Mouse (Mus musculus) thymus, adult 2 months (tissue): ENCODE measurements around the gene Cd99l2. TPM values are rescaled to one million over a fixed set of nuclear protein-coding genes. Genes with fewer than 3 reads are reported as not detected.

Experiments used
- DNase-seq: peaks from one replicate; pipeline ENCODE4 v3.0.0; 2021
- H3K27ac ChIP-seq: fragments of 200-500 bp; 2 replicates; pipeline ENCODE4 v1.5.1; 2012; ENCODE audit warnings: low read length, control low read depth; ENCODE audit not compliant: control insufficient read depth, insufficient read depth
- H3K27me3 ChIP-seq: fragments of 200-500 bp; 2 replicates; pipeline ENCODE4 v1.6.1; 2012; ENCODE audit warnings: mild to moderate bottlenecking, low read length, moderate library complexity, mixed read lengths; ENCODE audit not compliant: control insufficient read depth, insufficient read depth
- H3K36me3 ChIP-seq: fragments of 200-500 bp; 2 replicates; pipeline ENCODE4 v1.6.1; 2012; ENCODE audit warnings: mild to moderate bottlenecking, low read length, moderate library complexity; ENCODE audit not compliant: control insufficient read depth, insufficient read depth
- H3K4me1 ChIP-seq: fragments of 200-500 bp; replicated peaks from 2 replicates; pipeline ENCODE4 v1.6.1; 2012; ENCODE audit warnings: low read length; ENCODE audit not compliant: control insufficient read depth, insufficient read depth
- H3K4me3 ChIP-seq: fragments of 200-500 bp; 2 replicates; pipeline ENCODE4 v1.5.1; 2012; ENCODE audit warnings: mild to moderate bottlenecking, low read length, control low read depth, moderate library complexity; ENCODE audit not compliant: control insufficient read depth, insufficient read depth
- CTCF ChIP-seq: fragments of 200-500 bp; IDR thresholded peaks from 2 replicates; pipeline ENCODE4 v1.5.1; 2012; ENCODE audit warnings: mild to moderate bottlenecking, control low read depth, low read length, moderate library complexity, borderline replicate concordance; ENCODE audit not compliant: control insufficient read depth, poor library complexity, insufficient read depth; ENCODE audit errors: extremely low read depth
- POLR2A ChIP-seq: fragments of 200-500 bp; IDR thresholded peaks from 2 replicates; pipeline ENCODE4 v1.6.1; 2012; ENCODE audit warnings: mild to moderate bottlenecking, low read length, control low read depth, moderate library complexity; ENCODE audit not compliant: control insufficient read depth, poor library complexity, insufficient read depth; ENCODE audit errors: extremely low read depth
- WGBS: fragments of 180-500 bp; shearing (Covaris S2); methylation state at CpG from one replicate; pipeline ENCODE4 v1.1.7; 2018; 5-methylcytosine and 5-hydroxymethylcytosine counted together
- polyA plus RNA-seq: library from polyadenylated mRNA; depleted of rRNA; stranded (reverse); fragments of >200 nt; gene quantifications from 2 replicates; pipeline ENCODE4 v1.2.3, GENCODE M21; 2012; rRNA removed

Cd99l2 gene
- polyA plus RNA-seq, 1 experiment = 13.8 TPM

DNA sequence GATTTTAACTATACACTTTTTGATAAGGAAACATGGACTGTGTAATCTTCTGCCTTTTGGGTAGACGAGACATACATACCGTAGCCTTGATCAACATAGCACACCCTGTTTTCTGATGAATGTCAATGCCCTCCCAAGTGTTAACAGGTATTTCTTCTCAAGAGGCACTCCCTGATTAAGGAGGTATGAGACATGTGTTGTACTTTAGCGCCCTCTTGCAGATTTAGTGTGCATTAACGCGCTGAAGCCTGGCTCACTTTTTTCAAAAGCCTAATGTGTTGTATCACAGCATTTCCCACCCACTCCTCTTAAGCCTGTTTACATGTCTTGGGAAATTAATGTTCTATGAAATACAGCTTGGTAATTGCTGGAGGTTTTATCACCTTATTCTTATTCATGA lies 111.1 kb downstream of the Cd99l2 start:
- H3K36me3 ChIP-seq = no peaks in the 10 kb centered on the region
- DNase-seq = peak; percentile 29
- no peaks in the 10 kb centered on the region for H3K27me3 ChIP-seq
- H3K4me1 ChIP-seq = no peaks in the 10 kb centered on the region
- TF ChIP-seq POLR2A = no peak
- TF ChIP-seq CTCF = no peak
- WGBS = 64% methylated on average over 5 of the region's 5 CpGs
- no peak overlapping the region for H3K4me3 ChIP-seq
- no peak overlapping the region for H3K27ac ChIP-seq

DNA sequence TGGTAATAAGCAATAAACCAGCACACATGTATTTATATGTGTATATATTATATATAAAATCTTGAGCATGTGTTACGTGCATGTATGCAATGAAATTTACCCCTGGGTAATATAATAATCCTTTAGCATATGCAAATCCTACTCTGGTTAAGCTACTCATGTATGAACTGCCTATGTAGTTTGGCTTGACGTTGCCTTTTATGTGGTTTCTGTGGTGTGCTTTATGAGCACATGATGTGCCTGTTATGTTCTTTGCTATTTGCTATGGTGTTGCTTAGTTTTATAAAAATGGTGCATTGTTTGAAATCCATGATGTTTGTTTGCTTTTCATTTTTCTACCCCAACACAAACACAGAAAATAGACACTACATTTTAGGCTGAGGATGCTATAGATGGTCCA lies 114.2 kb downstream of the Cd99l2 start:
- Histone ChIP-seq H3K27ac (no peak overlapping the region), H3K27me3 (no peaks in the 10 kb centered on the region), H3K36me3 (no peaks in the 10 kb centered on the region), H3K4me1 (no peaks in the 10 kb centered on the region), H3K4me3 (no peak overlapping the region)
- DNase-seq = peak; percentile 19
- TF ChIP-seq POLR2A (no peak), CTCF (no peak)
- WGBS = 15% methylated on average over 2 of the region's 2 CpGs

DNA sequence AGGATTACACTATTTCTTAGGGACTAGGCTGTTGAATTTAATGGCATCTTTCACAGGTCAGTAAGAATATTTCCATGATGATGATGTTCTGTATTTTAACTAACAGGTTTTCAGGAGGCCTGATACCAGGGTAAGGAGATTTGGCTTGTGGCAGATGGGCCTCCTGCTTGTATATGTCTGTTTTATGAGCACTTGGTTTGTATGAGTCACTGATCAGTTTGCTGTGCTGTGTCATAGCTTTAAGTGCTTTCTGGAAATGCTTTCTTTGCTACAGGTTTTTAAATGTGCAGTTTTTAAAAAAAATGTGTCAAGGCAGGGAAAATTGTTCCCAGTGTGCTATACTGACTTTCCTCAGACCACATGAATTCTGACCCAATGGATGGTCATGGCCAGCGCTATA lies 115.9 kb downstream of the Cd99l2 start:
- DNase-seq = no peak
- no peak for TF ChIP-seq CTCF
- TF ChIP-seq POLR2A = no peak

More for the DNA sequence above, 115.9 kb downstream of the Cd99l2 start:
- H3K4me1 ChIP-seq = no peaks in the 10 kb centered on the region
- no peak overlapping the region for H3K27ac ChIP-seq
- no peaks in the 10 kb centered on the region for H3K27me3 ChIP-seq
- H3K4me3 ChIP-seq = no peak overlapping the region
- WGBS = 100% methylated on average over 1 of the region's 1 CpGs
- H3K36me3 ChIP-seq = no peaks in the 10 kb centered on the region

Other genes with a start within 250 kb of the Cd99l2 start
- gene Mtmr1, start 128.1 kb downstream of the Cd99l2 start, polyA plus RNA-seq = 17.2 and 19.2 TPM in 2 replicates
- 17.4 and 22.6 TPM in 2 replicates for gene Hmgb3, start 63.1 kb upstream of the Cd99l2 start, polyA plus RNA-seq
- 2.1 and 2.6 TPM in 2 replicates for gene Gpr50, start 170.8 kb upstream of the Cd99l2 start, polyA plus RNA-seq